Mouse (Mus musculus) adrenal gland, adult 8-10 months (tissue): ENCODE results near the gene C3. TPM values are rescaled to one million over a fixed set of nuclear protein-coding genes. Genes with fewer than 3 reads are reported as not detected.

ENCODE experiments used
- DNase-seq: peaks from one replicate; pipeline ENCODE4 v3.0.0; 2022
- total RNA-seq, 4 experiments: library from RNA; stranded (reverse); gene quantifications; 2 replicates each; pipeline ENCODE4 v1.2.4; 2022

Gene C3
- total RNA-seq, 4 experiments from 2014 or later, result 36.4 to 1,135 (median 245) TPM

- DNase-seq, result no peak
Observed at GRCm38 (mm10) chr17:57219884-57220207, 8.1 kb downstream of the C3 start.

DNA sequence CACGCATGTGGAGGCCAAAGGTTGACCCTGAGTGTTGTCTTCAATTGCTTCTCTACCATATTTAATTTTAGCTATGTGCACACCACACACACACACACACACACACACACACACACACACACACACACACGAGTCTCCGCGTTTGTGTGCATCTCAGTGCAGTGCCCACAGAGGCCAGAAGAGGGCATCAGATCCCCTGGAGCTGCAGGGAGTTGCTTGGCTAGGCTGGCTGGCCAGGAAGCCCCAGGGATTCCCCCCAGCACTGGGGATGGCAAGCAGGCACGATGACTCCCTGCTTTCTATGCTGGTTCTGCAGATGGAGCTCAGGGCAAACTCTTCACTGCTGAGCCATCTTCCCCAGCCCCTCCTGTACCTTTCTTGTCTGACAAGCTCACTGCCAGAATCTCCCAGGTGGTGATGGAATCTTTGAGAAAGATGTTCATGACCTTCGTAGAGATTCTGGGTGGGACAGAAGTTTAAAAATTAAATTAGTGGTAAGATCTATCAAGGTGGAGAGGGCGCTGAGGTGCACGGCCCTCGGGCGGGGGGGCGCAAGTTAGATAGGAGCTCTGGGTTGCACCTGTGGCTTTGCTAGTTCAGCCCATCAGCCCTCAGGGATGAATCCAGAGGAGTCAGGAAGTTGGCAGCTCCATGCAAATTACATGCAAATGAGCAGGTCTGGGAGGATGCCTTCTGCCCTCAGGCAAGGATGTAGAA, 8.6 kb downstream of the C3 start:
- DNase-seq, result no peak

GRCm38 (mm10) chr17:57218335-57218900, 9.5 kb downstream of the C3 start:
- no peak for DNase-seq

- DNase-seq, result no peak
Observed at GRCm38 (mm10) chr17:57214676-57215387, 13.1 kb downstream of the C3 start.

GRCm38 (mm10) chr17:57211501-57211900, 16.4 kb downstream of the C3 start:
- no peak for DNase-seq

DNA sequence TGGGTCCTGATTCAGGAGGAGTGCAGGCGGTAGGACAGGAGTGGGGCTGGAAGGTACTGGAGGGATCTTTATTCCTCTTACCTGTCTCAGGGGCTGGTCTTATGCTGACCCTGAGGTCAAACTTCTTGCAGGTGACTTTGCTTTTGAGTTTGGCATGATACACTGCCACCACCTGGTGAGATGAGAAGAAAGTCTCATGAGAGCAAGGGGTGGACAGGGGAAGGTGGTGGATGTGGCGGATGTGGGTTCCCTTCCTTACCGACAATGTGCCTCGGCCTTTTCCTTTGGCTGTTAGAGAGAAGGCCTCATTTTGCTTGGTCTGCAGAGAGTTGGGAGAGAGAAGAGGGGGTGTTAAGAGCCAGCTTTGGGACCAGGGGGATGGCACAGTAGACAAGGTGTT, 18.6 kb downstream of the C3 start:
- no peak for DNase-seq

GRCm38 (mm10) chr17:57207938-57208337, 20.0 kb downstream of the C3 start:
- DNase-seq, result no peak

GRCm38 (mm10) chr17:57201841-57202724, 25.9 kb downstream of the C3 start:
- no peak for DNase-seq

GRCm38 (mm10) chr17:57198252-57198651, 29.7 kb downstream of the C3 start:
- no peak for DNase-seq

DNA sequence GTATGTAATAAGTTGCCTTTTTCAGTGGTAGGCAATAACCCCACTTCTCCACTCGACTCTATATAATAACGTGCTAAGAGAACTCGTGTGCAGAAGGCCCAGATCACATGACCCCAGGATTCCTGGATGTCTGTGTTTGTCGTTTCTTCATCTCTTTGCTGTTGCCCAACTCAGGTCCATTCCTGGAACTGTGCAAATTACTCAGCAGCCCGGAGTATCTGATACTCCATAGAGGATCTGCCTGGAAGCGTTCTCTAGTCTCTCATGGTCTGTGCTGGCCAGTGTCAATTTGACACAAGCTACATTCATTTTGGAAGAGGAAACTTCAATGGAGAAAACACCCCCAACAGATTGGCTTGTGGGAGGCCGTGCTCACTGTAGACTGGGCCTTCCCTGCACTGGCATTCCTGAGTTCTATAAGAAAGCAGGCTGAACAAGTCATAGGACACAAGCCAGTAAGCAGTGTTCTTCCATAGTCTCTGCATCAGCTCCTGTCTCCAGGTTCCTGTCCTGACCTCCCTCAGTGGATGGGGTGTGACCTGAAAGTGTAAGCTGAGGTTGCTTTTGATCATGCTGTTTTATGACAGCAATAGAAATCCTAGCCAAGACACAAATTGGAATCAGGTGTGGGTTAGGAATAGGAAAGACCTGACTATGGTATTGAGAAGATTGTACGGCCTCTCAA, 32.5 kb downstream of the C3 start:
- DNase-seq, result no peak

- DNase-seq, result no peak
Observed at GRCm38 (mm10) chr17:57194771-57195170, 33.2 kb downstream of the C3 start.

GRCm38 (mm10) chr17:57194041-57194507, 33.9 kb downstream of the C3 start, which contains the start of gene Tnfsf14:
Gene Tnfsf14 (minus strand): TSS chr17:57194177.
- no peak for DNase-seq

- DNase-seq, result no peak
Observed at GRCm38 (mm10) chr17:57188510-57189192, 39.3 kb downstream of the C3 start.

- no peak for DNase-seq
Observed at GRCm38 (mm10) chr17:57185641-57186040, 42.3 kb downstream of the C3 start.

DNA sequence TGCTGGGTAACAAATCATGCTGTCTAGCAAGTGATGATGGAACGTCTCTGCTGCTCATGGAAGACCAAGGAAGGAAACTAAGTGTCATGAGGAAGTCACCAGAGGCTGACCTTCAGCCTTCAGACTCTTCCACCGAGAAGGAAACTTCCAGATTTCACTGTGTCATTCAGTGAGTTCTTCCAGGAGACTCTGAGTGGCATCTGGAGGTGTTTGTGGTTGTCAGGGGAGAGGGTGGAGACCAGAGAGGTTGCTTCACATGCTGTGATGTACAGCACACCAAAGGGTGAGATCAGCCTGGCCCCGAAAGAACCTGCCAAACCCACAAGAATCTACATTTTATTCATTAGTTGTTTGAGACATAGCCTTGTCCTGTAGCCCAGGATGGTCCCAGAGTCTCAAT, 45.1 kb downstream of the C3 start:
- no peak for DNase-seq

DNA sequence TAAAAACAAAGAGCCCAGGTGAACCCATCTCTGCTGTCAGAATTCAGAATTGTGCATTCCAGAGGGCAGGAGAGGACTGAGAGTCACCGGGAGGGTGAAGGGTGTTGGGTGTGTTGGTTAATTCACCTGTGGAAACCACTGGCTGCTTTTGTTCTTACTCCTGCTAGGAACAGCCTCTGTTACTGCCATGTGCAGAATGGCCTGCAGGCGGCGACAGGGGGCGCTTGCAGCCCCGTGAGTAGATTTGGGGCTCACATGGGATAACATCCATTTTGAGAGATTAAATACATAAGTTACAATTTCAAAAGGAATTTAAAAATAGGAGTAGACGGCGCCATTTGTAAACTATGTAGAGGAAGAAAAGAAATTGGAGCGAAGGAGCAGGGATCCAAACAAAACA, 47.6 kb downstream of the C3 start:
- DNase-seq, result no peak

DNA sequence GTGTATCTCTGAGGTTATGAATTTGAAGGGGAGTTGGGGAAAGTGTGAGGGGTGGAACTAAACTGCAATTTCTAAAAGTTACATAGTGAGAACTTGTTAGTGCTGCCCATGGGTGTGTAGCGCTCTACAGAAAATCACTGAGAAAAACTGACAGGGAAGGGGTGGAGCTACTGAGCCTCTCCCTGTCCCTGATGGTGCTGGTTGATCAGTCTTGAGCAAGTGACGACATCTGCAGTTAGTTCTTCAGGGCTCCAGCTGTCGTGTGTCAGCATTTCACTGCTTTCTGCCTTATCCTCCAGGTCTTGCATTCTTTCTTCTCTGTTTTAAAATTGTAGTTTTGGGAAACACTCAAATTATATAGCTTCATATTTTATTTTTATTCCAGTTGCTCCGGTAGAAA, 54.6 kb downstream of the C3 start:
- no peak for DNase-seq

DNA sequence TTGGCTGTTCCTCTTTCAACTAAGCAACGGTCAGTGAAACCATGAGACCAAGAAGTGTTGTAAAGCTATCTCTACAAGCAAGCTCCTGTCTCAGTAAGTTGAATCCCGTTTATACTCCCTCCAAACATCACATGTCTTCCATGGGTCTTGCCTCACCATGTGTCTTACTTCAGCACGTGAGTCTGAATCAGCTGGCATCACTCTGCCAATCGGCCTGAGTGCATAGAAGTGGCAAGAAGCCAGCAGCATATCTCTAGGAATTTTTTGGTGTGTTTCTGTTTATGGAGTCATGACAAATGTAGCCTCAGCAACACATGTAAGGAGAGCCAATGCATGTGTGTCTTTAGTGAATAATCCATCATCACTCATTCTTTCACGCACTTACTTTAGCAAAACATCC, 55.6 kb downstream of the C3 start:
- no peak for DNase-seq

DNA sequence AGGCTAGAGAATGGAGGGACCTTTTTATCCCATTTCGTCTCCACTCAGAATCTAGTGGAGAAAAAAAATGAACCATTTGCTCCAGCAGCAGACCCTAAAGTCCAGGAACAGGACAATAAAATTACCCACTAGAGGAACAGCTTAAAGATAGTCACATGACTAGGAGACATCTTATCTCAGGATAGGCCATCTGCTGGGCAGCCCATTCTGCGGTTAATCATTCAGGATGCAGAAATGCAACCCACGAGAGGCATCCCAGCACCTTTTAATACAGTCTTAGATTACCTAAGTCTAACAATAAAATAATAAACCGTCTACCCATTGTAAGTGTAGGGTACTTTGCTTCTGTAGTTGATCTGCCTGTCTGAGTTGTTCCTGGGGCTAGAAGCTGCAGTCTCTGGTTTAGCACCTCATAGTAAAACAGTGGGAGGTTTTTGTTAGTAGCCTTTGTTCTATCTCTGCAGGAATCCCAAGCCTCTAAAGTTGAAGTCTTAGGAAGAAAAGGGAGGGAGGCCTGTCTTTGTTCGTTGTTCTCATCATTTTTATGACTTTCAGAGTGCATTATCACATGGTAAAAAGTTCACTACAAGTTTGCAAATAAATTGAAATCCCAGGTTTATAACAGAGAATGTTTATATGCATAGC, 57.2 kb downstream of the C3 start:
- no peak for DNase-seq

DNA sequence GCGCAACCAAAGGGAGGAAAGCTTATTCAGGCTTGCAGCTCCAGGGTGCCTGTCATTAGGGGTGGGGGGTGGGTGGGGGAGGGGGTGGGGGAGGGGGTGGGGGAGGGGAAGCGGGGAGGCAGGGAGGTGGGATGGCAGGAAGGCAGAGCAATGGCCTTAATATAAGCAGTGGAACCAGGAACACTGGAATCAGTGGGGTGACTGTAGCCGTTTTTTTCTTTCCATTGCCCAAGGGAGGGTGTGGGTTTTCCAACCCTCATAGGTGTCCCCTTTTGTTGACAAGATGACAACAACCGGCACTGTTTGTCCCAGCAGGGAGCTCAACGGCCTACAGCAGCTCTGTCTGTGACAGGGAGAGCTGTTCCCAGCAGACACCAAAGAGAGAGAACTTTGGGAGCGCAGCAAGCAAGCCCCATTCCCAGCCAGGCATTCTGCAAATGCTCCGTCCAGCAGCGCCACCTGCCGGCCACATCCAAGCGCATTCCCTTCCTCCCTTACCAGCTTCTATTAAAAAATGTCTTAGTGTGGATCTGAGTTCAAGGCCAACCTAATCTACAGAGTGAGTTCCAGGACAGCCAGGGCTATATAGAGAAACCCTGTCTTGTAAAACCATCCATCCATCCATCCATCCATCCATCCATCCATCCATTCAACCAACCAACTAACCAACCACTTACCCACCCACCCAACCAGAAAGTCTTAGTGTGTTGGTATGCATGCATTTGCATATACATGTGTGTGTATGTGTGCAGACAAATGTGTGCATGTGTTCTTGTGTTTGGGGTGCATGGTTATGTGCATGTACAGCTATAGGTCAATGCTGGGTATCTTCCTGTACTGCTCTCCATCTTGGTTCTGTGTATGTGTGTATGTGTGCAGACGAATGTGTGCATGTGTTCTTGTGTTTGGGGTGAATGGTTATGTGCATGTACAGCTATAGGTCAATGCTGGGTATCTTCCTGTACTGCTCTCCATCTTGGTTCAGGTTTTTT, 60.8 kb downstream of the C3 start:
- DNase-seq, result peak; percentile 57
